Mouse (Mus musculus) liver, adult (tissue): Measurements from ENCODE around the gene Adamts18.

Experiments
- GATA4 ChIP-seq: IDR thresholded peaks from 2 replicates; pipeline ENCODE4 v1.6.1; 2014; ENCODE audit warnings: mild to moderate bottlenecking, low read length; ENCODE audit not compliant: insufficient replicate concordance

The Adamts18 gene

GRCm38 (mm10) chr8:113664544-113664943 is 184.0 kb downstream of the Adamts18 start:
- no peak for TF ChIP-seq GATA4

- no peak for TF ChIP-seq GATA4
Observed at GRCm38 (mm10) chr8:113660128-113660527, 188.4 kb downstream of the Adamts18 start.

GRCm38 (mm10) chr8:113656681-113657298 is 191.7 kb downstream of the Adamts18 start:
- no peak for TF ChIP-seq GATA4

GRCm38 (mm10) chr8:113656154-113656553 is 192.4 kb downstream of the Adamts18 start:
- no peak for TF ChIP-seq GATA4

- TF ChIP-seq GATA4: no peak
Observed at GRCm38 (mm10) chr8:113653151-113653550, 195.4 kb downstream of the Adamts18 start.

GRCm38 (mm10) chr8:113652450-113652849 is 196.1 kb downstream of the Adamts18 start:
- no peak for TF ChIP-seq GATA4
